Mouse (Mus musculus) forebrain, embryonic 13.5 days (tissue): ENCODE data around the gene Pla2g12a. TPM values are rescaled to one million over a fixed set of nuclear protein-coding genes. Genes with fewer than 3 reads are reported as not detected.

Experiments
- ATAC-seq: fragments of 200-750 bp; cut with Nextera tagmentation; 2 replicates; pipeline ENCODE4 v1.8.0; 2017
- H3K27ac ChIP-seq: fragments of 300-500 bp; sonication (generic); 2 replicates; pipeline ENCODE4 v1.5.1; 2015; ENCODE audit warnings: inconsistent platforms, mild to moderate bottlenecking, moderate library complexity
- H3K27me3 ChIP-seq: fragments of 300-500 bp; sonication (generic); 2 replicates; pipeline ENCODE4 v1.6.1; 2015; ENCODE audit warnings: mild to moderate bottlenecking, inconsistent platforms
- H3K36me3 ChIP-seq: fragments of 300-500 bp; sonication (generic); 2 replicates; pipeline ENCODE4 v1.6.1; 2015; ENCODE audit warnings: mild to moderate bottlenecking, inconsistent platforms; ENCODE audit not compliant: poor library complexity, severe bottlenecking
- H3K4me1 ChIP-seq: fragments of 300-500 bp; sonication (generic); 2 replicates; pipeline ENCODE4 v1.6.1; 2015; ENCODE audit warnings: inconsistent platforms
- H3K4me2 ChIP-seq: fragments of 300-500 bp; sonication (generic); 2 replicates; pipeline ENCODE4 v1.6.1; 2015; ENCODE audit warnings: inconsistent platforms, mild to moderate bottlenecking, moderate library complexity
- H3K4me3 ChIP-seq: fragments of 300-500 bp; sonication (generic); 2 replicates; pipeline ENCODE4 v1.5.1; 2015; ENCODE audit warnings: mild to moderate bottlenecking, inconsistent platforms
- H3K9ac ChIP-seq: fragments of 300-500 bp; sonication (generic); 2 replicates; pipeline ENCODE4 v1.6.1; 2015; ENCODE audit warnings: mild to moderate bottlenecking, inconsistent platforms
- H3K9me3 ChIP-seq: fragments of 300-500 bp; sonication (generic); replicated peaks from 2 replicates; pipeline ENCODE4 v1.6.1; 2016; ENCODE audit warnings: inconsistent platforms
- WGBS: fragments of 180-500 bp; shearing (Covaris S2); methylation state at CpG from one replicate; pipeline ENCODE4 v1.1.7; 2015; 5-methylcytosine and 5-hydroxymethylcytosine counted together
- polyA plus RNA-seq: library from polyadenylated mRNA; unstranded; fragments of >200 nt; fragmentation: Nextera tagmentation; extraction: Ambion mirVana; gene quantifications from 2 replicates; pipeline ENCODE4 v1.2.1, GENCODE M21; 2015

Pla2g12a gene
- polyA plus RNA-seq, 1 experiment from 2014 or later: 29.5 TPM

DNA sequence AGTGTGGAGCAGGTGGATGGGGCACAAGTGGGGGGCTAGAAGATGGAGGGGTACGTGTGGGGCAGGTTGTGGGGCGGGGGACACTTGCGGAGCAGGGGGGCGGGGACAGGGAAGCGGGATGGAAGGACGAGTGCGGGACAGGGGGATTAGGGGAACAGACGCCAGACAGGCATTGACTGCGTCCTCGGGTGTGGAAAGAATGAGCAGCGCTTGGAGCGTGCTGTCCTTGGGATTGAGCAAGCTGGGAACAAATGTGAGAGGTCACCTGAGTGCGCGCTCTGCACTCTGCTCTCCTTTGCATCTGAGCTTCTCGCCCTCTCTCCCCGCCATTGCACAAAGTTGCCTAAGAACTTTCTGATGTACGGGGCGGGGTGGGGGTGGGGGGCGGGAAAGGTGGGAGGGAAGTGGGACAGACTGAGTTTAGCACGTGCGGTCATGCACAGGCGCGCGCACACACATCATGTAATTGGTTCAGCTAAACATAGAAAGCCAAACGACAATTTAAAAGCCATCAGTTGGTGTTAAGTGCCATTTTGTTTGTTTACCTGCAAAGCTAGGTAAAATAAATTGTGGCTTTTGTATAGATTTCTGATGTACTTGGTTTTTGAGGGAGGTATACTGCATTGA is 838 bp downstream of the Pla2g12a start:
- Histone ChIP-seq H3K9me3 (no peaks in the 10 kb centered on the region), H3K4me2 (peak overlapping the region; percentile 86), H3K27ac (no peak overlapping the region), H3K4me3 (peak overlapping the region; percentile 67), H3K9ac (peak overlapping the region; percentile 75), H3K4me1 (peaks cover 11% of the 10 kb centered on the region), H3K27me3 (no peaks in the 10 kb centered on the region), H3K36me3 (no peaks in the 10 kb centered on the region)
- under 1% methylated on average over 24 of the region's 25 CpGs for WGBS
- ATAC-seq: peak; percentile 61

GRCm38 (mm10) chr3:129879913-129880312 is 1.5 kb downstream of the Pla2g12a start:
- no peak overlapping the region for H3K27ac ChIP-seq
- H3K4me1 ChIP-seq: peaks cover 11% of the 10 kb centered on the region
- H3K9me3 ChIP-seq: no peaks in the 10 kb centered on the region
- peak overlapping the region; percentile 86 for H3K4me2 ChIP-seq
- no peak overlapping the region for H3K9ac ChIP-seq
- no peaks in the 10 kb centered on the region for H3K27me3 ChIP-seq
- H3K36me3 ChIP-seq: no peaks in the 10 kb centered on the region
- no peak for ATAC-seq
- peak overlapping the region; percentile 67 for H3K4me3 ChIP-seq
- 70% methylated on average over 2 of the region's 2 CpGs for whole genome bisulfite sequencing

DNA sequence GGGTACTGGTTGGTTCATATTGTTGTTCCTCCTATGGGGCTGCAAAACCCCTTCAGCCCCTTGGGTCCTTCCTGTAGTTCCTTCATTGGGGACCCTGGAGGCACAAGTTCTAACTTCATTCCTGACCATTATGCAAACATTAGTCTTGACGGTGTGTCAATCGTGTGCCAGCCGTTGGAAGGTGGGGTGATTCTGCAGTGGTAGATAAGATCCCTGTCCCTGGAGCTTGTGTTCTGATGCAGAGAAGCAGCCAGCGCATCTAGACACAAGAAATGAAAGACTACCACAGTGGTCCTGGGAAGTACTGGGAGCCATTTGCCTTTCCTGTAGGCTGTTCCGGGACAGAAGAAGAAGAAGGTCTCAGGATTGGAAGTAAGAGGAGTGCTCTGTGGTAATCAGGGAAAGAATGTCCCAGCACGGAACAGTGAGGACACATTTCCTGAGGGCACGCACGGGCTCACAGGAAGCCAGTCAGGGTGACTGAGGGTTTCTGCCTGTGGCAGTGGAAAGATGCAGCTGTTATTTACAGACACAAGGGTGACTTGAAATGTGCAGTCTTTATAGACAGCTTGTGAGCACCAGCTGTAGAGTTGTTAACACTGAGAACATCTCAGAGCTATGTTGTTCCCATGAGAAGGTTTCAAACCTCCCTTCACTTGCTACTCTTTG is 2.7 kb downstream of the Pla2g12a start:
- H3K9ac ChIP-seq: no peak overlapping the region
- no peak overlapping the region for H3K4me3 ChIP-seq
- H3K36me3 ChIP-seq: no peaks in the 10 kb centered on the region
- no peaks in the 10 kb centered on the region for H3K27me3 ChIP-seq
- WGBS: 95% methylated on average over 8 of the region's 8 CpGs
- no peak overlapping the region for H3K27ac ChIP-seq
- H3K9me3 ChIP-seq: no peaks in the 10 kb centered on the region
- no peak overlapping the region for H3K4me2 ChIP-seq
- H3K4me1 ChIP-seq: peaks cover 11% of the 10 kb centered on the region
- ATAC-seq: no peak

GRCm38 (mm10) chr3:129885577-129885976 is 7.2 kb downstream of the Pla2g12a start:
- no peak overlapping the region for H3K27ac ChIP-seq
- no peaks in the 10 kb centered on the region for H3K27me3 ChIP-seq
- no peaks in the 10 kb centered on the region for H3K9me3 ChIP-seq
- WGBS: 89% methylated on average over 9 of the region's 9 CpGs
- no peaks in the 10 kb centered on the region for H3K4me1 ChIP-seq
- H3K4me2 ChIP-seq: no peak overlapping the region
- H3K36me3 ChIP-seq: peaks cover 6% of the 10 kb centered on the region; the same call in 1 of the 2 replicates
- H3K4me3 ChIP-seq: no peak overlapping the region
- no peak overlapping the region for H3K9ac ChIP-seq
- no peak for ATAC-seq

DNA sequence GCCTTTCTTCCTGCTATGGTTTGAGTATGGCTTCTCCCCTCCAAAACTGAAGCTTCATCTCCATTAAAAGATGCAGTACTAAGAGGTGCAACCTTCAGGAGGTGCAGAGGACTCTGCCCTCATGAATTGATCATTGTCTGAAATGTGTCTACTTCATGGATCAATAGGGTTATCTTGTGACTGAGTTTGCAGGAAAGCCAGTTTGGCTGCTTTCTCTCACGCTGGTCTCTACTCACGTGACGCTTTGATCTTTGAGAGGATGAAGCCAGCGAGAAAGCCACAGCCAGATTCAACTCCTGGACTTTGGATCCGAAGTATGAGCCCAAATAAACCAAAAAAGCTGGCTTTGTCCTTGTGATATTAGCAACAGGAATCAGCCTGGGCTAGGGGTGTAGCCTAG is 8.0 kb downstream of the Pla2g12a start:
- H3K9ac ChIP-seq: no peak overlapping the region
- H3K36me3 ChIP-seq: peaks cover 13% of the 10 kb centered on the region
- no peaks in the 10 kb centered on the region for H3K27me3 ChIP-seq
- ATAC-seq: no peak
- H3K9me3 ChIP-seq: no peaks in the 10 kb centered on the region
- no peaks in the 10 kb centered on the region for H3K4me1 ChIP-seq
- H3K27ac ChIP-seq: no peak overlapping the region
- no peak overlapping the region for H3K4me2 ChIP-seq
- no peak overlapping the region for H3K4me3 ChIP-seq
- 84% methylated on average over 5 of the region's 5 CpGs for WGBS

- Histone ChIP-seq H3K9ac (no peak overlapping the region), H3K36me3 (peaks cover 21% of the 10 kb centered on the region), H3K9me3 (no peaks in the 10 kb centered on the region), H3K4me3 (no peak overlapping the region), H3K4me1 (no peaks in the 10 kb centered on the region), H3K27ac (no peak overlapping the region), H3K27me3 (no peaks in the 10 kb centered on the region), H3K4me2 (no peak overlapping the region)
- WGBS: 92% methylated on average over 13 of the region's 13 CpGs
- no peak for ATAC-seq
Observed at GRCm38 (mm10) chr3:129887779-129888517, 9.5 kb downstream of the Pla2g12a start.

- Histone ChIP-seq H3K9me3 (no peaks in the 10 kb centered on the region), H3K4me3 (no peak overlapping the region), H3K4me1 (no peaks in the 10 kb centered on the region), H3K27ac (no peak overlapping the region), H3K36me3 (peaks cover 27% of the 10 kb centered on the region), H3K9ac (no peak overlapping the region), H3K27me3 (no peaks in the 10 kb centered on the region), H3K4me2 (no peak overlapping the region)
- no peak for ATAC-seq
- 89% methylated on average over 5 of the region's 5 CpGs for WGBS
Observed at GRCm38 (mm10) chr3:129892003-129892402, 13.6 kb downstream of the Pla2g12a start.

- Histone ChIP-seq H3K4me3 (no peak overlapping the region), H3K4me1 (no peaks in the 10 kb centered on the region), H3K27me3 (no peaks in the 10 kb centered on the region), H3K9ac (no peak overlapping the region), H3K27ac (no peak overlapping the region), H3K36me3 (peaks cover 27% of the 10 kb centered on the region), H3K9me3 (no peaks in the 10 kb centered on the region), H3K4me2 (no peak overlapping the region)
- 94% methylated on average over 3 of the region's 3 CpGs for WGBS
- ATAC-seq: no peak
Observed at GRCm38 (mm10) chr3:129893143-129893542, 14.7 kb downstream of the Pla2g12a start.

- no peak overlapping the region for H3K4me2 ChIP-seq
- no peak overlapping the region for H3K27ac ChIP-seq
- H3K36me3 ChIP-seq: peaks cover 14% of the 10 kb centered on the region; the same call in 1 of the 2 replicates
- H3K4me1 ChIP-seq: peaks cover 4% of the 10 kb centered on the region
- H3K9ac ChIP-seq: no peak overlapping the region
- no peaks in the 10 kb centered on the region for H3K27me3 ChIP-seq
- ATAC-seq: no peak
- no peaks in the 10 kb centered on the region for H3K9me3 ChIP-seq
- 87% methylated on average over 6 of the region's 6 CpGs for WGBS
- H3K4me3 ChIP-seq: no peak overlapping the region
Observed at GRCm38 (mm10) chr3:129896591-129896990, 18.2 kb downstream of the Pla2g12a start.

GRCm38 (mm10) chr3:129898886-129899285 is 20.5 kb downstream of the Pla2g12a start:
- H3K36me3 ChIP-seq: no peaks in the 10 kb centered on the region
- H3K27ac ChIP-seq: no peak overlapping the region
- no peak overlapping the region for H3K9ac ChIP-seq
- no peak overlapping the region for H3K4me2 ChIP-seq
- 61% methylated on average over 4 of the region's 4 CpGs for WGBS
- no peak for ATAC-seq
- no peaks in the 10 kb centered on the region for H3K27me3 ChIP-seq
- H3K4me1 ChIP-seq: peaks cover 13% of the 10 kb centered on the region
- H3K9me3 ChIP-seq: no peaks in the 10 kb centered on the region
- H3K4me3 ChIP-seq: no peak overlapping the region

DNA sequence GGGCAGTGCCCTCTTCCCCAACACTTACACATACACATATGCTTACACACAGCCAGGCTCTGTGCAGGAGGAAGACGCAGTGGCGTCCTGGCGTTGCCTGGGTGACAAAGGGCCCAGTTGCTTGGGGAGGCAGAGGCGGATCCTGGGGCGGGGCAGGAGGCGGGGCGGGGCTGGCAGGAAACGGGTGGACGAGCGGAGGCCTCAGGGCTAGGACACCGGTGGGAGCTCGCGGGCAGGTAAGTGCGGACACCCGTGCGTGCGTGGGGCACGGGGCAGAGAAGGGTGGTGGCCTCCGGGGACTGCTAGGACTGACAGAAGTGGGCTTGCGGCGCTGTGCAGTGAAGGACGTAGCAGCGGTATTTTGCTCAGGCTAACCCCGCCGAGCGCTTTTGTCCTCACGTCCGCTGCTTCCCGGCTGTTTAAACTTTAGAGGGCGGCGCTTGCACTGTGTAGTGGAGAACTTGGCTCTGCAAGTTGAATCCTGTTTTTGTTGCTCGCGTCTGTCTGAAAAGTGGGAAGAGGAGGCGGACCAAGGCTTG is 22.9 kb downstream of the Pla2g12a start, which contains the start of gene Casp6:
Gene Casp6, plus strand, starts transcription at position 155 of the 539 bp plus-strand sequence.
- ATAC-seq: peak; percentile 96

GRCm38 (mm10) chr3:129903369-129903768 is 25.0 kb downstream of the Pla2g12a start:
- no peak for ATAC-seq
- no peaks in the 10 kb centered on the region for H3K9me3 ChIP-seq
- peaks cover 13% of the 10 kb centered on the region for H3K4me1 ChIP-seq
- no peak overlapping the region for H3K27ac ChIP-seq
- no peak overlapping the region for H3K4me2 ChIP-seq
- no peaks in the 10 kb centered on the region for H3K27me3 ChIP-seq
- H3K36me3 ChIP-seq: peaks cover 7% of the 10 kb centered on the region
- 96% methylated on average over 3 of the region's 3 CpGs for WGBS
- no peak overlapping the region for H3K4me3 ChIP-seq
- H3K9ac ChIP-seq: no peak overlapping the region

More for the DNA sequence above, 22.9 kb downstream of the Pla2g12a start, which contains the start of gene Casp6:
- Histone ChIP-seq H3K4me3 (peak within 1 kb of the TSS; percentile 62), H3K9ac (peak within 1 kb of the TSS; percentile 72), H3K4me1 (peaks cover 13% of the 10 kb centered on the region), H3K36me3 (peaks cover 4% of the 10 kb centered on the region; the same call in 1 of the 2 replicates), H3K9me3 (no peaks in the 10 kb centered on the region), H3K4me2 (peak within 1 kb of the TSS; percentile 76), H3K27me3 (no peaks in the 10 kb centered on the region), H3K27ac (no peak within 1 kb of the TSS; the same call in 1 of the 2 replicates)
- under 1% methylated on average over 34 of the region's 34 CpGs for WGBS
